Mouse (Mus musculus) stomach, embryonic 16.5 days (tissue): ENCODE results near the gene Rptor. TPM values are rescaled to one million over a fixed set of nuclear protein-coding genes. Genes with fewer than 3 reads are reported as not detected.

Experiments used
- ATAC-seq: fragments of 200-750 bp; cut with Nextera tagmentation; 2 replicates; pipeline ENCODE4 v1.8.0; 2017; ENCODE audit warnings: moderate number of reproducible peaks, moderate TSS enrichment; ENCODE audit not compliant: insufficient read depth, low FRiP score
- H3K27ac ChIP-seq: fragments of 300-500 bp; sonication (generic); 2 replicates; pipeline ENCODE4 v1.5.1; 2014; ENCODE audit warnings: low read length
- H3K27me3 ChIP-seq: fragments of 300-500 bp; sonication (generic); 2 replicates; pipeline ENCODE4 v1.6.1; 2014; ENCODE audit warnings: low read length, control low read depth, mixed read lengths; ENCODE audit not compliant: control insufficient read depth, insufficient read depth
- H3K36me3 ChIP-seq: fragments of 300-500 bp; sonication (generic); 2 replicates; pipeline ENCODE4 v1.6.1; 2014; ENCODE audit warnings: low read length; ENCODE audit not compliant: control insufficient read depth, insufficient read depth
- H3K4me1 ChIP-seq: fragments of 300-500 bp; sonication (generic); 2 replicates; pipeline ENCODE4 v1.6.1; 2014; ENCODE audit warnings: low read length, control low read depth, mixed read lengths; ENCODE audit not compliant: control insufficient read depth, insufficient read depth
- H3K4me2 ChIP-seq: fragments of 300-500 bp; sonication (generic); 2 replicates; pipeline ENCODE4 v1.6.1; 2014; ENCODE audit warnings: low read depth, low read length, mixed read lengths
- H3K4me3 ChIP-seq: fragments of 300-500 bp; sonication (generic); replicated peaks from 2 replicates; pipeline ENCODE4 v1.5.1; 2014; ENCODE audit warnings: mild to moderate bottlenecking, low read length
- H3K9ac ChIP-seq: fragments of 300-500 bp; sonication (generic); 2 replicates; pipeline ENCODE4 v1.6.1; 2014; ENCODE audit warnings: low read length
- H3K9me3 ChIP-seq: fragments of 300-500 bp; sonication (generic); replicated peaks from 2 replicates; pipeline ENCODE4 v1.6.1; 2016; ENCODE audit warnings: low read length, control low read depth; ENCODE audit not compliant: control insufficient read depth
- WGBS: fragments of 180-500 bp; shearing (Covaris S2); extraction: QIAGEN DNeasy Blood & Tissue Kit; methylation state at CpG from one replicate; pipeline ENCODE4 v1.1.7; 2014; 5-methylcytosine and 5-hydroxymethylcytosine counted together
- polyA plus RNA-seq: library from polyadenylated mRNA; unstranded; fragments of >200 nt; fragmentation: Nextera tagmentation; extraction: Ambion mirVana; gene quantifications from 2 replicates; pipeline ENCODE4 v1.2.1, GENCODE M21; 2015

The Rptor gene
- polyA plus RNA-seq, 1 experiment from 2014 or later = 6.1 TPM

DNA sequence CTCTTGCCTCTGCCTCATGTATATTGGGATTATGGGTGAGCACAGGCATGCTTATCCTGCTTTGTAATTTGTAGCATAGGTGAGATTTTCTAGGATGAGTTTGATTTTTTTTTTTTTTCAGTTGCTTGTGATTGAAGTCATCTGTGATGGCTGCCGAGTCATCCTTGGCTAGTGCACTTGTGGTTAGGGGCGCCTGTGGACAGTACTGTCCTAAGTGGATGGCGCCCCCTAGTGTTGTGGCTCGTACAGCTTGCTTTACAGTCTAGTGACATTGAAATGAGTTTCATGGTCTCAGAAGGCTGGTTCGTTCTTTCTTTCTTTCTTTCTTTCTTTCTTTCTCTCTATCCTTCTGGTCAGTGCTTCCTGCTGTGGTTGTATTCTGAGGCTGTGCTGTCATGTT lies 16.1 kb downstream of the Rptor start:
- Histone ChIP-seq H3K4me3 (no peak overlapping the region), H3K27me3 (no peaks in the 10 kb centered on the region), H3K36me3 (no peaks in the 10 kb centered on the region), H3K9me3 (no peaks in the 10 kb centered on the region), H3K9ac (no peak overlapping the region), H3K4me2 (no peak overlapping the region), H3K27ac (no peak overlapping the region), H3K4me1 (peaks cover 11% of the 10 kb centered on the region; the same call in 1 of the 2 replicates)
- WGBS = 44% methylated on average over 5 of the region's 5 CpGs
- ATAC-seq = no peak

DNA sequence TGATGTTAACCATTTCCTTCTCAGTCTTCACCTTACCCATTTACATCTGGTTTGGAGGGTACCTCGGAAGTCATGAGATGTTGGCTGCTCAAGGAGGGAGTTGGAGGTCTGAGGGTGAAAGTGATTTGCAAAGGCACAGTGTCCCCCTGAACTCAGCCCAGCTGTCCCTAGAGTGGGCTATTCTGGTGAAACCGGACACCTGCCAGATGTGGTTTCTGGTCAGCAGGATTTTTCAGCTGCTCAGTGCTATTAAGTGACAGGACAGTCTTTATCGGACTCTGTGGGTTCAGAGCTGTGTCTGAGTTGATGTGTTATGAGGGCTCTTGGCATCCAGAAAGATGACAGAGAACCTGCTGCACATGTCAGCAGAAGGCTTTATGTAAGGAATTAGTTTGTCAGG lies 18.6 kb downstream of the Rptor start:
- H3K4me2 ChIP-seq = no peak overlapping the region
- H3K9me3 ChIP-seq = no peaks in the 10 kb centered on the region
- no peak overlapping the region for H3K27ac ChIP-seq
- no peak overlapping the region for H3K4me3 ChIP-seq
- H3K9ac ChIP-seq = no peak overlapping the region
- no peaks in the 10 kb centered on the region for H3K36me3 ChIP-seq
- peaks cover 11% of the 10 kb centered on the region; the same call in 1 of the 2 replicates for H3K4me1 ChIP-seq
- 61% methylated on average over 3 of the region's 3 CpGs for WGBS
- no peaks in the 10 kb centered on the region for H3K27me3 ChIP-seq
- no peak for ATAC-seq

DNA sequence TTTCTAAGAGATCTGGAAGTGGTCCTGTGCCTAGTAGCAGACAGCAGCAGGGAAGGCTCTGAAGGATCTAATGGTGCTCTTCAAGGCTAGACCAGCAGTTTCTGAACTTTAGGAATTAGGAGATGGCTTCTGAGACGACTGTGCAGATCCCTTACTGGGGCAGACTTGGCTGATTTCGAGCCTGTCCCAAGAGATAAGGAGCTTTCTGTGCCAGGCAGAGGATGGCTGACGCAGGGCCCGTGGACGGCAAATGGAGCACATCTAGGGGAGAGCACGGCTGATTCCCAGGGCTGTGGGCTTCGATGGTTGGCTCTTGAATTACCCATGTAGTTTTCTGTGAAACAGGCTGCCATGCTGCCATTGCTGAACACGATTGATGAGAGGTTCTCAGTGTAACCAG lies 21.1 kb downstream of the Rptor start:
- H3K4me3 ChIP-seq = no peak overlapping the region
- WGBS = 78% methylated on average over 8 of the region's 8 CpGs
- no peak overlapping the region for H3K27ac ChIP-seq
- no peak overlapping the region for H3K9ac ChIP-seq
- peaks cover 11% of the 10 kb centered on the region; the same call in 1 of the 2 replicates for H3K4me1 ChIP-seq
- H3K36me3 ChIP-seq = no peaks in the 10 kb centered on the region
- no peak overlapping the region for H3K4me2 ChIP-seq
- no peaks in the 10 kb centered on the region for H3K9me3 ChIP-seq
- no peaks in the 10 kb centered on the region for H3K27me3 ChIP-seq
- no peak for ATAC-seq

DNA sequence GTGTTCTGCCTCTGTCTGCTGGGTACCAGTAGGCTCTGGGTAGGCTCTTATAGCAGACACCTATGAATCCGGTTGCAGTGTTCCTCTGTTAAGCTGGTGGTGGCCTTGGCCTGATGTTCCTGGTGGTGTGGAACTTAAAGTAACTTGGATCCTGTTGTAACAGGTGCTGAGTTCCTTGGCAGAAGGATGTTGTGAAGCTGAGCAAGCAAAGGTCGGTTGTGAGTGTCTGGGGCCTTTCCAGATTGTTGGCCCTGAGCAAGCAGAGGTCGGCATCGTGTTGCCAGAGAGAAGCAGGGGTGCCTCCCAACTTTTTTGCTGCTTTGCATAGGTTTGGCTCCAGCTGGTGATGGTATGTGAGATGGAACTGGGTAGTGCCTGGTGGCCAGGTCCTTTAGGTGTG lies 21.7 kb downstream of the Rptor start:
- H3K9me3 ChIP-seq = no peaks in the 10 kb centered on the region
- H3K4me1 ChIP-seq = peaks cover 11% of the 10 kb centered on the region; the same call in 1 of the 2 replicates
- no peak for ATAC-seq
- H3K9ac ChIP-seq = no peak overlapping the region
- no peak overlapping the region for H3K4me3 ChIP-seq
- WGBS = 70% methylated on average over 4 of the region's 4 CpGs
- H3K4me2 ChIP-seq = no peak overlapping the region
- H3K27me3 ChIP-seq = no peaks in the 10 kb centered on the region
- H3K36me3 ChIP-seq = no peaks in the 10 kb centered on the region
- H3K27ac ChIP-seq = no peak overlapping the region

DNA sequence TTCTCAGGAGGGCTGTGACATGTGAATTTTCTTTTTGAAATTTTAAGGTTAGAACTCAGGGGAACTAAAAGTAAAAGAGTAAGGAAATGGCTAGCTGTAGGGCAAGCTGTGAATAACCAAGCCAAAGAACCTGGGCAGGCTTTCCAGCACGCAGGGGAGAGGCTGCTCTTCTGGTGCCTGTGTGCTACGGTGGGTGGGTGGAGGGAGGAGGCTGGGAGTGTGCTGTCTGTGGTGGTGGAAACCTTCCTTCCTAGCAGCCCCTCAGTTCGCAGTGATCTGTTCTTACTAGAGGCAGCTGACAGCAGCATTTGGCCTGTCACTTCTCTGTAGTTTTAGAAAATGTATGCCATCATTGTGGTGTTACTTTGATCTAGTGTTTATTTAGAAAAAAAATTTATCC lies 22.2 kb downstream of the Rptor start:
- Histone ChIP-seq H3K4me1 (peaks cover 11% of the 10 kb centered on the region; the same call in 1 of the 2 replicates), H3K27me3 (no peaks in the 10 kb centered on the region), H3K36me3 (no peaks in the 10 kb centered on the region), H3K9ac (no peak overlapping the region), H3K4me3 (no peak overlapping the region), H3K9me3 (no peaks in the 10 kb centered on the region), H3K4me2 (no peak overlapping the region), H3K27ac (no peak overlapping the region)
- 28% methylated on average over 3 of the region's 3 CpGs for WGBS
- no peak for ATAC-seq

DNA sequence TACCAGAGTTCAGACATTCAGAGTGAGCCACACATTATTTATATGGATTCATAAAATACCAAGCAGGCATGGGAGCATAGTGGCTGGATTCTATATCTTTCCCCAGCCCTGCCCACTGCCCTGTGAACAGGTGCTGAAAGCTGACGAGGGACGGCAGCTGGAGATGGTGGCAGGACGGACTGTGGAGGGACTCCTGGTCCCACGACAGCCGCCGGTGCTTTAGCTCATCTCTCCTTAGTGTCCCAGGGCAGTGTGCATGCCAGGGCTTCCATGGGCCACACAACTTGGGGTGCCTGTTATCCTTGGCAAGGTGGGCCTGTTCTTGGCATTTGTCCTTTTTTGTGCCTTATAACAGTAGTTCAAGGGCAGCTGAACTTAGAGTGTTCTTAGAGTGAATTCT lies 22.8 kb downstream of the Rptor start:
- Histone ChIP-seq H3K27me3 (no peaks in the 10 kb centered on the region), H3K27ac (no peak overlapping the region), H3K4me2 (no peak overlapping the region), H3K4me3 (no peak overlapping the region), H3K9me3 (no peaks in the 10 kb centered on the region), H3K9ac (no peak overlapping the region), H3K4me1 (peaks cover 11% of the 10 kb centered on the region; the same call in 1 of the 2 replicates), H3K36me3 (no peaks in the 10 kb centered on the region)
- 69% methylated on average over 6 of the region's 6 CpGs for WGBS
- no peak for ATAC-seq

DNA sequence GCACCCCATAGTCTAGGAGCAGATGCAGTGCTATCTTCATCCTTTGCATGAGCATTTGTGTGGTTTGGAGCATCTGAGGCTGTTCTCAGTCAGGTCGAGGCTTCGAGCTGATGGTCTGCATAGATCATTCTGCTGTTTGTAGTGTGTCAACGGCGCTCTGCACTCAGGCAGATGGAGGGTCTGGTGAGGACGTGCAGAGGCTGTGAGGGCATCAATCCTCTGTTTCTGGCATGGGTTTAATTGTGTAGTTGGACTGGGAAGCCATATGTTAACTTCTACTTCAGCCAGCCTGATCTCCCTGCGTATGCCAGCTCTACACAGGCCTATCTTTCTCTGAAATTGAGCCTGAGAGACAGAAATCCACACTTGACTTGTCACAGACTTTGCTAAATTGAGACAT lies 23.2 kb downstream of the Rptor start:
- H3K27me3 ChIP-seq = no peaks in the 10 kb centered on the region
- H3K9ac ChIP-seq = no peak overlapping the region
- WGBS = 44% methylated on average over 6 of the region's 6 CpGs
- no peak overlapping the region for H3K4me3 ChIP-seq
- no peaks in the 10 kb centered on the region for H3K36me3 ChIP-seq
- H3K4me1 ChIP-seq = peaks cover 11% of the 10 kb centered on the region; the same call in 1 of the 2 replicates
- H3K27ac ChIP-seq = no peak overlapping the region
- ATAC-seq = no peak
- H3K4me2 ChIP-seq = no peak overlapping the region
- H3K9me3 ChIP-seq = no peaks in the 10 kb centered on the region

DNA sequence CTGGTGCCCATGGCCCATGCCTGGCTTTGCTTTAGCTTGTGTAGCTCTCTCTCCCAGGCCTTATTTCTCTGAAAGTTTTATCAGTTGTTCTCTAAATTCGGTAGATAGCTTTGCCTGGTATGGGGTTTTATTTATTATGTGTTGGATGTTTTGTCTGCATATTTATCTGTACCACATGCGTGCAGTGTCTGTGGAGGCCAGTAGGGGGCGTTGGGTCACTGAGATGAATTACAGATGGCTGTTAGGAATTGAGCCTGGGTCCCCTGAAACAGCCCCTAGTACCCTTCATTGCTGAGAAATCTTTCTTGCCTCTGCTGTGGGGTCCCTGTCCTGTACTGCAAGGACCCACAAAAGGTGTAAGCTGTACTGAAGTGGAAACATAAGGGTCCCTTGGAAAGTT lies 24.5 kb downstream of the Rptor start:
- no peak overlapping the region for H3K4me2 ChIP-seq
- H3K4me1 ChIP-seq = peaks cover 4% of the 10 kb centered on the region; the same call in 1 of the 2 replicates
- H3K4me3 ChIP-seq = no peak overlapping the region
- H3K27me3 ChIP-seq = no peaks in the 10 kb centered on the region
- H3K9ac ChIP-seq = no peak overlapping the region
- H3K9me3 ChIP-seq = no peaks in the 10 kb centered on the region
- no peak overlapping the region for H3K27ac ChIP-seq
- ATAC-seq = no peak
- no peaks in the 10 kb centered on the region for H3K36me3 ChIP-seq
- WGBS = 63% methylated on average over 3 of the region's 3 CpGs

DNA sequence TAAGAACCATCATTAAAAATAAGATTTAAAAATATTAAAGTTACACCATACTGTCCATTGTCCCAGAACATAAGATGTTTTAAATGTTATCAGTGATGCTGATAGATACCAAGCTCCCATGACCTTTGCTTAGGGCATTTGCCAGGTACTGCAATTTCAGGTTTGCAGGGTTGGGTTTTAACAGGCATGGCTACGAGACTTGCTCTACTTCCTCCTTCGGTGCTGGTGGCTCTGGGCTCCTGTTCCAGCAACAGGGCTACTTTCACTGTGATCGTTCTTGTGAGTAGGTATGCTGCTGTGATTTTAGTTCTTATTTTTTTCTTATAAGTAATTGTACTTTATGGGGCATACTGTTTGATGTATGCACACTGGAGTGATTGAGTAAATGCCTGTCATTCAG lies 26.4 kb downstream of the Rptor start:
- 77% methylated on average over 3 of the region's 3 CpGs for WGBS
- Histone ChIP-seq H3K36me3 (no peaks in the 10 kb centered on the region), H3K4me2 (no peak overlapping the region), H3K9ac (no peak overlapping the region), H3K4me1 (0 out of 2 replicates have a peak, but pooled peaks cover 4% of the 10 kb centered on the region), H3K9me3 (no peaks in the 10 kb centered on the region), H3K4me3 (no peak overlapping the region), H3K27me3 (no peaks in the 10 kb centered on the region), H3K27ac (no peak overlapping the region)
- no peak for ATAC-seq

DNA sequence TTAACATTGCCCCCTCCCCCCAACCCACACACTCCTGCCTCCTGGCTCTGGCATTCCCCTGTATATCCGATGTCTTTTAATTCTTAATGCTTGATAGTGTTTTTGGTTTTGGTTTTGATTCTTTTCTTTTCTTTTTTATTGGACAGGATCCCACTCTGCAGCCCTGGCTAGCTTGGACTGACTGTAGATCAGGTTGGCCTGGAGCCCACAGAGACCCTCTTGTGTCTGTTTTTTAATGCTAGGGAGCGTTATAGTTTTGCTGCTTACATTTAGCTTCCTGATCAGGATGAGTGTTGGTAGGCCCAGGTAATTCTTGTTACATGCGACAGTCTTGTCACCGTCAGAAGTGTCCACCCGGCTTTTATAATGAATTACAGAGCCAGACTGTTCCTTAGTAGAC lies 27.6 kb downstream of the Rptor start:
- no peaks in the 10 kb centered on the region for H3K9me3 ChIP-seq
- WGBS = 74% methylated on average over 5 of the region's 5 CpGs
- no peak overlapping the region for H3K4me3 ChIP-seq
- no peaks in the 10 kb centered on the region for H3K36me3 ChIP-seq
- no peaks in the 10 kb centered on the region for H3K27me3 ChIP-seq
- H3K9ac ChIP-seq = no peak overlapping the region
- no peak overlapping the region for H3K4me2 ChIP-seq
- ATAC-seq = no peak
- H3K4me1 ChIP-seq = 0 out of 2 replicates have a peak, but pooled peaks cover 4% of the 10 kb centered on the region
- no peak overlapping the region for H3K27ac ChIP-seq
